Mouse (Mus musculus): Measurements from ENCODE around the gene Foxp1. TPM values are rescaled to one million over a fixed set of nuclear protein-coding genes. Genes with fewer than 3 reads are reported as not detected.

Gene Foxp1
- total RNA-seq, 2 experiments from 2014 or later = 210 to 247 TPM

DNA sequence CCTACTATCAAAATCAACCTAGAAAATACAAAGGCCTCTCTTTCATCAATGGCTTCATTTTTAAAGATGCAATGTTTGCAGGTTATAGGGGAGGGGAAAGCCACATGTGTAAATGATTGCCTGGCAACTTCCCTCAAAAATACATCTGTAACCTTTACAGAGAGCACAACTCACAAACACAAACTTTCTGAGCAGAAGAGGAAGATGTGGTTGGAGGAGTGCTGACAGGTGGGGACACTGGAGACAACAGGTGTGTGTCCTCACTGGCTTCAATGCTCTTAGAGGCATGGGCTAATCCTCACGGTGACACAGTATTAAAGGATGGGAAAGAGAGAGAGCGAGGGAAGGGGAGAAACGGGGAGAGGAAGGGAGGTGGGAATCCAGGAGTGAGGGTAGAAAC lies 120.2 kb downstream of the Foxp1 start:
- DNase-seq = no peak
- intact Hi-C loops (cut with DNase I) = no loop called here

DNA sequence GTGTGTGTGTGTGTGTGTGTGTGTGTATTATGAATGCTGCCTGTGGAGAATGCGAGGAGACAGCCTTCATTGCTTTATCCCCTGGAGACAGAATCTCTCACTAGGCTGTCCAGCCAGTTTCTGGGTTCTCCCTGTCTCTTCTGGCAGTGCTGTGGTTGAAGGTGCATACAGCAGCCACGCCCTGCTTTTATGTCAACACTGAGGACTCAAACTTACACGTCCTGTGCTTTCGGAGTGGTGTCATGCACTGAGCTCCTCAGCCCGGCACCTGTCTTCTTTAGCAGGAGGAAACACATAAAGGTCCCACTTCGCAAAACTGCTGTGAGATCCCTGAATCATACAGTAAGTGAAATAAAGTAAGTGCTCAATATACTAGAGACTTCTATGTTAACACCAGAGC lies 120.7 kb downstream of the Foxp1 start:
- intact Hi-C loops (cut with DNase I) = no loop called here
- no peak for DNase-seq

DNA sequence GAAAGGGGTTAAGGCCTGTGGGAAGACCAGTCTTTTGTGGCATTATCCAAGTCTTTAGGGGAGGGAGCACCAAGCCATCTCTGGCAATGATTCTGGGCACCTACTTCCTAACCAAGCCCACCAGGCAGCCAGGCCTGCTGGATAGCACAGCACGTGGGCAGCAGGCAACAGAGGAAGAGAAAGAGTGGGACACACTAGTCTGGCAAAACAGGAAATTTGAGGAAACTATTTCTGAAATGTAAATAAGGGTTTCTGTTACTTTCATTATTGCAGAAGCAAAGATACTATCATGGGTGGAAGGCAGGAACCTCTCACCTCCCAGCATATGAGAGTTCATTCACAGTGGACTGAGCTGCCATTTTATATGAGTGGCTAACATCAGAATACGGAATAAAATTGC lies 121.3 kb downstream of the Foxp1 start:
- no peak for DNase-seq
- intact Hi-C loops (cut with DNase I) = no loop called here

DNA sequence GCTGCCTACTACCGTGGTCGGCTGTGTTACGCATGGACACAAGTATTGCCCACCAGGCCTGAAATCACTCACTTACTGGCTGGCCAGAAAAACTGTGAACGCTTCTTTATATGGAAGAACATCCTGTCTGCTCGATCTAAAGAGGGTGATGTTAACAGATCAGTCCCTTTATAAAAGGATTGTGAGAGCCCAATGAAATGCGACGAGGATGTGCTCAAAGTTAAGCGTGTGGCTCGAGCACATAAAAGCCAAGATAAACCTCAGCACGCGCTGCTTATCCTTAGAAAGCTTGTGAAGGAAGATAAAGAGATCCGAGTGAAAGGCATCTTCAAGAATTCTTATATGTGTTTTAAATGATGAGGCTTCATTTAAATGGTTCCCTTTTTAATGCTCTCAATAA lies 126.8 kb downstream of the Foxp1 start:
- intact Hi-C loops (cut with DNase I) = no loop called here

DNA sequence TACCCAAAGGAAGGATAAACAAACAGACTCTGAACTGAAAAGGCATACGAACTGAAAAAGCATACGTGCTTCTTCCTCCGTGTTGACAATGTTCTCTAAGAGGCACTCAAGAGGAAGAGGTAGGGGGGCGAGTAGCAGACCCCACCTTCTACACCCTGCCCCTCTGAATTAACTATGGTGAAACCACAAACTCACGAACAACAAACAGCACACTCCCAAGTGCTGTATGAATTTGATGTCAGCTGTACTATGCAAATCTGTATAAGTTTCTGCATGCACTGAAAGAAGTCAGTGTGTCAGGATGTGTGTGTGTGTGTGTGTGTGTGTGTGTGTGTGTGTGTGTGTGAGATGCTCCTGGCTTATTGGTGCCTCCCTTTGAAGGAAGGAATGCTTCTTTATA lies 127.7 kb downstream of the Foxp1 start:
- no peak for DNase-seq
- intact Hi-C loops (cut with DNase I) = no loop called here

More for the DNA sequence above, 126.8 kb downstream of the Foxp1 start:
- DNase-seq = no peak

DNA sequence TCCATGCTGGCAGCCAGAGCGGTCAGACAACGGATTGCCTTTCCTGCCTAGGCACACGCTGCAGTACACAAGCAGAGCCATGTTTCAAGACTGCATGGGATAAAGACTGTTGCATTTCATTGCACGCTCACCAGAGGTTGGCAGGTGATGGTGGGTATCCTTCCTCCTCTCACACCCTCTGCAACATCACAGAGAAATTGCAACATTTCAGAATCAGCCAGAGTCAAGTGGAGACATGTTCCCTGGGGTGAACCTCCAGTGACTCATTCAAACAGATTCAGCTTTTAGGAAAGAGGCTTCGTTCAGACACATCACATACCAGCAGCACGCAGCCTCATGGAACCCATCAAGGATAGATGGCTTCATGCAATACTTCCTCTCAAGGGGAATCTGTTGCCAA lies 130.0 kb downstream of the Foxp1 start:
- intact Hi-C loops (cut with DNase I) = no loop called here
- DNase-seq = no peak

DNA sequence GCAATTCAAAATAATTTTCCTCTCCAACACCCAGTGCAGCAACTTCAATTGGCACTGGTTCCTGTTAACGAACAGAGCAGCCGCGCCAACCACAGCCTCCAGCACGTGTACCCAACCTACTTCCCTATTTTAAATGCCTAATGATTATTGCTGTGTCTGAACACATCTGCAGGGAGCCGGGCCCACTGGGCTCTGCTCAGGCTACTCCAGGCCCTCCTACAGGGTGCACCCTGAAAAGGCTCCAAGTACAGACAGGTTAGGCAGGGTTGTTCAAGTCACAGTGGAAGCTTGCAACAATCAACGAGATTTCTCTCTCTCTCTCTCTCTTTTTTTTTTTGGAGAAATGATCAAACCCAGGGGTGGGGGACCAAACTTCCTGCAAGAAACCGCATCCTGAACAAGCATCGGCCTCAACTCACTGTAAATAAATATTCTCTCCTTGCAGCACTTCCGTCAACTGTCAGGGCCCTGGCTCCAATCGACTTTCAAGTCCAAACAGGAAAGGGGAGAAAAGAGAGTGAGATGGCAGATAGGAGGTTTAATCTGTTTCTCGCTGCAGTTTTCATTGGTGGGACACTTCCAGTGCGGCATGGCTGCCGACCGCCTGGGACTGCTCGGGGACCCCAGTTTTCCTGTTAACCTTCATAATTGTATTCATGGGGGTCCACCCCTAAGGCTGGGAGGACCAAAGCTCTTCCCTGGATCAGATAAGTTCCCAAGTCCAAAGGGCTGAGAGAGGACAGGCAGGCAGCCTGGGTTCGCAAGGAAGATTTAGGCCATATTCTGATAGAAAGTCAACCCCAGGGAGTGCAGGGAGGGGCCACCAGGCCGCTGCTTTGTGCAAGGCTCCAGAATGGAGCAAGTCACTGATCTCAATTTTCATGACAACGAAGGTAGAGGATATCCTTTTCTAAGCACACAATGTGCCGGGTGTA lies 133.5 kb downstream of the Foxp1 start:
- no peak for DNase-seq
- intact Hi-C loops (cut with DNase I) = no loop called here

DNA sequence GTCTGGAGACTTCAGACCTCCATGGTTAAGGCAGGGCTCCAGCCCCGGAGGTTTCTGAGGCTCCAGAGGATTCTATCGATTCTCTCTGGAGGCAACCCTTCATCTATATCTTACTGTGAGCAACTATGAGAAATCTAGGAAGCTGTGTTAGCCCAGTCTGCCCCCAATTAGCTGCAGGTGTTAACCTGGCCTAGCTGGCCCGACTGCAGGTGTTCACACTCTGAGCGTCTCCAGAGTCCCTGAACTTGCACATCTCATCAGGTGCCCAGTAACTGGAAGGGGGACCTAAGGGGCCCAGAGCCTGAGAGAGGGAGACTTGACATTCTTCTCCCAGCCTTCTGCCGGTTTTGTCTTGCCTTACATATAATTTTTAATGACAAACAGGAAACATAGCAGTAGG lies 134.5 kb downstream of the Foxp1 start:
- intact Hi-C loops (cut with DNase I) = no loop called here
- DNase-seq = no peak

DNA sequence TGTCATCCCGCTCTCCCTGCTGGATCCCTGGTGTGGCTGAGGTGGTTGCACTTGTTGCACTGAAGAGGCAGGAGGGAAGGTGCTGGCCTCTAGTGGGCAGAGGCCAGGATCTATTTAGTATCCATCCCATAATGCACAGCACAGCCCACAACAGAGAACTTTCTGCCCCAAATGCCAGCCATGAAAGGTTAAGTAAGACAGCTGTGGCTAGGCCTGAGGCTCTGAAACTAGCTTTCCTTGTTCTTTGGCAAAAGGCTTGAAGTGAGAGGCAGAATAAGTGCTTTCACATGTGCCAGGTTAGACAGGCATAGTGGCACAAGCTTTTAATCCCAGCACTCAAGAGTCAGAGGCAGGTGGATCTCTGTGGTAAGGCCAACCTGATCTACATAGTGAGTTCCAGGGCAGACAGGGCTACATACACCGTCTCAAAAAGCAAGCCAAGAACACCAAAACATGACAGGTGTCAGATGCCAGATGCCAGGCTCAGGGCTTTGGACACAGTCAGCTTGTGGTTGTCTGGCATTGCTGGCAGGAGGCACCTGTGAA lies 137.4 kb downstream of the Foxp1 start:
- intact Hi-C loops (cut with DNase I) = no loop called here
- DNase-seq = no peak

DNA sequence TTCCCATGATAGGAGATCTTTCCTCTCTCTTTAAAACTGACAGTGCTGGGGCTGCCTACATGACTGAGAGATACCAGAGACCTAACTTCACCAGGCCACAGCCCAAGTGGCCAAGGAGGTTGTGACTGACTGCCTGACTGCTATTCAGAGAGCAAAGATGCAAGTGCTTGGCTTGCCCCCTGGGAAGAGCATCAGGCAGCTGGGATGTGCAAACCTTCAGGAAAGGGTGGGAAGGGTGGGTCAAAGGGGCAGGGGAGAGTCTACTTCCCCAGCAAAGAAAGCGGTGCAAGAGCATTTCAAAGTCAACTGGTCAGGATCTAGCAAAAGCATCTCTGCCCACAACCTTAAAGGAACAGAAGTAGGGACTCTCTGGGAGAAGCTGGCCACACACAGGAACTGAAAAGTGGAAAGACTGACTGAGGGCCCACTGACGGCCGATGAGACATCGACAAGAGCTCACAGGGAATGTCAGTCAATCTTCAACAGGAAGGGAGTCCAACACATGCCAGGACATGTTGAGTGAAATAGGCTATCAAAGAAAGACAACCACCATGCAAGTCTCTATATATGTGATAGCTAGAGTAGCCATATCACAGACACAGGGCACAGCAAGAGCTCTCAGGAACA lies 138.6 kb downstream of the Foxp1 start:
- no peak for DNase-seq
- intact Hi-C loops (cut with DNase I) = no loop called here

DNA sequence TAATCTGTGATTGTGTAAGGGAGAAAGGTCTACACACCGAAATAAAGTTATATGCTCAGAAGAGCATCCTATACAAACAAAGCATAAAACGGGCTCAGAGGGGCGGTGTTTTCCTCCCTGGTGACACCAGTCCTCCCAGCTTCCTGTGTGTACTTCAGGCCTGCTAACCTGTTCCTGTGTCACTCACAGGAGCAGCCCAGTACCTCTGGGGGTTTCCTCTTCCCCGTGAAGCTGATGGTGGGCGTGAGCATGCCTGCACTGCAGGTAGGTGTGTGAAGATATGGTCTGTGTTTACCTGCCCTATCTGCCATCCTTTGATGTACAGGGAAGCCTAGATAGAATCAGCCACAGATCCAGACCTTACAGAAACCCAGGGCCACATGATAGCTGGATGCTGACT lies 142.4 kb downstream of the Foxp1 start:
- DNase-seq = no peak
- intact Hi-C loops (cut with DNase I) = no loop called here

DNA sequence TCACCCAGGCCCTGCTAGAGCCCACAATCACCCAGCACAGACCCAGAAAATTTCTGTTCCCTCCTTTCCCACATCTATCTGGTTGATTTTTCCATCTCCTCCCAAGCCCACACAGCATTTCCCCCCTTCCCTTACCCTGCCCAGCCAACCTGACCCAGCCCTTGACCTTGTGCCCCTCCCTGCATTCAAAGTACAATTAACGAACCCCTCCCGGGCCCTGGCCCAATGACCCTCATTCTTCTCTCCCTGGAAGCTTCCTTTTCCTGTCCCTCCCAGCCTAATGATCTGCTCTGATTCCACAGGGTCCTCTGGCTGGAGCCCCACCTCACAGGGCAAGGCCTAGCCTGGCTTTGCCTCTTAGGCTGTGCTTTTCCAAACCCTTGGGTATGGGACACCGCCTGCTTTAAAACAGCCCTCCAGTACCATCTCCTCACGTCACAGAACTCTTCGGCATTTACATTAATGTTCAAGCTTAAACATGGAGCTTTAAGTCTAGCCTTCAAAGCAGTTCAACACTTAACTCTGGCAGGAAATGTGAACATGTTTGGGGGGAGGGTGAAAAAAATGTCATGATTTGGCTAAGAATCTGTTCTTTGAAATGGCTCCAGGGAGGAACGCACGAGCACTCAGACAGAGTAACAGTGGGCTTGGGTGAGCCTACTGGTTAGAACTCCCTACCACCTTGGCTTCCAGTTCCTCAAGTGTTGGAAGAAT lies 143.4 kb downstream of the Foxp1 start:
- intact Hi-C loops (cut with DNase I) = no loop called here
- no peak for DNase-seq

DNA sequence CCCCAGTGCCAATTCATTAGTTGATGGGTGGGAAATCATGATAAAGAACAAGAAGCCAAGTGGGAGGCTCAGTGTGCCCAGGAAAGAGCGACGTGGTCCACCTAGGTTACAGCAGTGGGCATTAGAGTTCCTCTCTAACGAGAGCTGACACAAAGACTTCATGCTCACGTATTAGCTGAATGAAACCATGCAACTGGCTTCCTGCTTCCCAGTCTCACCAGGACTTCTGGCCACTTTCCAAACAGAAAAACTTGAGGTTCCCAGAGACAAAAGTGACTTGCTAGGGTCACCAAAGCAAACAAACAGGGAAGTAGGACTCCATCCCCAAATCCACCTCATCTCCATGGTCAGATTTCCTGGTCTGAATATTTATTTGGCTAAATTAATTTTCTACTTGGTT lies 144.8 kb downstream of the Foxp1 start:
- intact Hi-C loops (cut with DNase I) = no loop called here
- DNase-seq = peak; percentile 21

DNA sequence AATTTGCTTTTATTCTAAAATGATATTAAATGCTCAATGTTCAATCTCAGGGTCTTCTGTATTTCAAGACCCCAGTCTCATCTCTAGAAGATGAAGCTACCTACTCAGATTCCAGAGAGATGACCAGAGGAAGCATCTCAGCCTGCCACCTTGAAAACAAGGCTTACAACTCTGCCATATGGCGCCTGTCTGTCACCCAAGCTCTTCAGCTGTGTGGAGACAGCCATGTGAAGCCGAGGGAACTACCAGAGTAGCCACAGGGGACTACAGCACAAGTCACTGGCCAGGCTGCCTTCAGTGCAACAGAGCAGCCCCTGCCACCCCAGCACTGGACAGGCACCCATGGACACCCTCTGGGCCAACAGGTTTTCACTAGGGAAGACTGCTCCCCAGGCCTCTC lies 145.4 kb downstream of the Foxp1 start:
- peak; percentile 21 for DNase-seq
- intact Hi-C loops (cut with DNase I) = no loop called here

DNA sequence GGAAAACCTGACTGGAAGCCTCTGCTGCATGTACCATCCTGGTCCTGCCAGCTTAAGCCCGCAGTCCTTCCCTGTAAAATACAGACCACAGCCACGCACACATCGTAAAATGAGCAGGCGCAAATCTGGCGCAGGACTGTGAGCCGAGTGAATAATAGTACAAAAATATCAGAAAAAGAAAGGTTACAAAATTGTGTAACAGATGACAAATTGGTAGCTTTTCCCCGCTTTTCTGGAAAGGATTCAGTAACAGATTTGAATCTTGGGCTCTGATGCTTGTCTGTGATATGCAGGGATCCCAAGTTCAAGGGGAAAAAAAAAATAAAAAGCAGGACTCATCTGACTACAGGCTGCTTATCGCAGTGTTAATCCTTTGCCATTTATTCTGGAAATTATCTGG lies 145.8 kb downstream of the Foxp1 start:
- no peak for DNase-seq
- intact Hi-C loops (cut with DNase I) = no loop called here

DNA sequence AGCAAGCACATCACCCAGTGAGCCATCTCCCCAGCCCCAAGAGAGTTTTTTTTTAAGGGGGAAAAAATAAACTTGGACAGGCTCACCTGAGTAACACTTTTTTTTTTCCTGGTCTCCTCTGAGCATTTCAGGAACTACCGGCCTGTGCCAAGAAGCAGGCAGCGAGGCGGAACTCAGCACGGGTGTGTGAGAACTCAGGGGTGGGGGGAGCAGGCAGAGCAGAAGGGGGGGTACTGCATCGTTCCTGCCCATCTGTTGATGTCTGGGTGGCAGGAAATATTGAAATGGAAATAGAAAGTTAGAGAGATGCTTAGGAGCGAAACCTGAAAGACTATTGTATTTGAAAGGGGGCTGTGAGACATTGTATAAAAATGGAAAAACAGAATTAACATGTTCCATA lies 146.7 kb downstream of the Foxp1 start:
- DNase-seq = peak; percentile 28
- intact Hi-C loops (cut with DNase I) = no loop called here

DNA sequence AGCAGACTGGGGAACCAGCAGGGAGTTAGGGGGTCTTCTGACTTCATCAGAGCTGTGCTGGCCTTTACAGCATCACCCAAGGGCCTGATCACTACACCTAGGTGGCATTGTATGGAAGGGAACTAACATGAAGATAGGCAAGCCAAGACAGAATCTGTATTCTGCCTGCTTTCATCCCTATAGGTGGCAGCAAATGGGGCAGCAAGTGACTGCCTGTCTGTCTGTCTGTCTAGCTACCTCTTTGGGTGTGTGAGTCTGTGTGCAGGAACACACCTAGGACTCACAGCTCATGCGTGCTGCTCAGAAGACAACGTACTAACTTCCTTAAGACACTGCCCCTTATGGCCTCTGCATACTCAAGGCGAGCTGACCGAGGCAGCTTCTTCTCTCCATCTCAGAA lies 147.1 kb downstream of the Foxp1 start:
- DNase-seq = no peak
- intact Hi-C loops (cut with DNase I) = no loop called here

DNA sequence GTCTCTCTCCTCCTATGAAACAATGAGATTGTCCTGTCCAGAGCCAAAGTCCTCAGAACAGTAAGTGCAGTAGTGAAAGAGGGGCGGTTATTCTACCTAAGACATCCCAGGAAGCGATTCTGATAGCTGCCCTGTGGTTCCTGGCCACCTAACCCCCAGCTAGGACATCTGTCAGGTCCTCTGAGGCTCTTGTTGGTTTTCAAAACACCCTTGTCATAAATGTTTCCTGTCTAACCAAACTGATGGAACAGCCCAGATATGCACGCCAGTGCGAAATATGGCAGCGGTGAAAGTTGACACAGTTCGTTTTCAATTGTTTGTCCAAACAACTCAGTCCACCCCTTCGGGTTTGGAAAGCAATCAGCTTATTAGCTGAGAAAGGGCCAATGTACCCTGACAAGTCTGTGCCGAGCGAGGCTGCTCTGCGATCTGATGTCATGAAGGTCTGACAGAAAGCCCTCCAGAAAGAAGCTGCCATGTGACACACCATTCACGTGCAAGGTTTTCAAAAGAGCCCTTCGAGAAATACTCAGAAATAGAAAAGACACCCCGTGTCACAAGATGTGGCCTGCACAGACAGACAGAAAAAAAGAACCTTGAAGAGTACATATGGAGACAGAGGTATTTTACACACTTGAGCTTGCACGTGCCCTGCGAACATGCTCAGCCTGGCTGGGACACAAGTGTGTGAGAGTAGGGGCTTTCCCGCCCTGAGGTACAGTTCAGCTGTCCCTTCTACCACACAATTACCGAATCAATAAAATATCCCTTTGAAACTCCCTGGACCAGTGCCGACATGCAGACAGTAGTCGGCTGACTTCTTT lies 147.9 kb downstream of the Foxp1 start:
- no peak for DNase-seq
- intact Hi-C loops (cut with DNase I) = no loop called here

DNA sequence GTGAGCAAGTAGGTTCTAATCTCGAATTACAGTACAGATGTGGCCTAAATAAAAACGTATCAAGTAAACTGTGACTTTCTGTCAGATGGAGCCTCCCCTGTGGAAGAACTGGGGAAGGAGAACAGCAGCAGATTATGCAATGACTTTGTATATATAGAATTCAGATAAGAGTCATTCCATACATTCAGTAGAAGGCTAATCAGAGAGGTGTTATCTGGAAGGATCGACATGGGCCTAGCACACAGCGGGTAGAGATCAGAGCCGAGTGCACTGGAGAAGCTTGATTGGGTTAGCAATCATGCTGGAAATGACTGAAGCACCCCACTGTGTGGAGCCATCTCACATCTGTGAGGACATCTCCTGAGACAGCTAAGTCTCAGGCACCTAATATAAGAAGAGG lies 150.1 kb downstream of the Foxp1 start:
- intact Hi-C loops (cut with DNase I) = no loop called here
- no peak for DNase-seq

DNA sequence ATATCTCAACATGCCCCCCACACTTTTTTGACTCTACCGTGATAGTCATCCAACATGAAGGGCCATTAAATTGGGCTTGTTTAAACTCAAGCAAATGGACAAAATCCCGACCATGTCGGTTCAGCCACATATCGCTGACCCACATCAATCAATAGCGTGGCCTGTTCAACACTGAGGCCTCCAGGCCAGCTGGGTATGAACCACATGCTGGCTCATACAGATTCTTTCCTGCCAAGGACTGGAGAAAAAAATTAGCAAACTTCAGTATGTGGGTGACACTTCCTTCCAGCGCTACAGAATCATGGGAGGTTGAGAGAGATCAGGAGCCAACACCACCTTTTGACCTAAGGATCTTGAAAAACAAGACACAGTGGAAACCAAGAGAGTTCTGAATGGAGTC lies 150.5 kb downstream of the Foxp1 start:
- intact Hi-C loops (cut with DNase I) = no loop called here

DNA sequence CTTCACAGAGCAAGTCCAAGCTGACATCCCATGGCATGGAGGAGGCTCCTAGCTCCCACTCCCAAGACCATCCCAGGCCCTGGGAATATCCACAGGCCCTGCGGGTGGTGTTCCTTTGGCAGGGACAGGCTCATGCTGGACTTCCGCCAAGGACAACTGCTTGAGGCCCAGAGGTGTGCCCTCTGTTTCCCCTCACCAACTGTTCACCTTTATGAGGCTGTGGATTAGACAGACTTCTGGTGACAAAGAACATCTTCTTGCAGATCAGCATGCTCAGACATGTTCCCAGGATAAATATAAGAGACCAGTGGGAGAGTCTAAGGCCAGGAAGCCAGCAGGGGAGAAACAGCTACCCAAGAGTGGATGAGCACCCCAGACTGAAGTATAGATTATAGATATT lies 152.6 kb downstream of the Foxp1 start:
- DNase-seq = no peak
- intact Hi-C loops (cut with DNase I) = no loop called here

More for the DNA sequence above, 150.5 kb downstream of the Foxp1 start:
- no peak for DNase-seq
